Mouse (Mus musculus) forebrain, embryonic 10.5 days (tissue): ENCODE measurements around the gene Snrpa. TPM values are rescaled to one million over a fixed set of nuclear protein-coding genes. Genes with fewer than 3 reads are reported as not detected.

Experiments used
- DNase-seq: peaks from one replicate; pipeline ENCODE4 v3.0.0-alpha.2; 2017; ENCODE audit warnings: low spot score; ENCODE audit errors: extremely low spot score
- H3K27ac ChIP-seq: fragments of 300-500 bp; sonication (generic); 2 replicates; pipeline ENCODE4 v1.5.1; 2016; ENCODE audit warnings: mild to moderate bottlenecking
- H3K27me3 ChIP-seq: fragments of 300-500 bp; sonication (generic); 2 replicates; pipeline ENCODE4 v1.6.1; 2016; ENCODE audit warnings: mild to moderate bottlenecking; ENCODE audit not compliant: poor library complexity, severe bottlenecking
- H3K36me3 ChIP-seq: fragments of 300-500 bp; sonication (generic); replicated peaks from 2 replicates; pipeline ENCODE4 v1.6.1; 2016; ENCODE audit warnings: mild to moderate bottlenecking, moderate library complexity
- H3K4me1 ChIP-seq: fragments of 300-500 bp; sonication (generic); 2 replicates; pipeline ENCODE4 v1.6.1; 2016
- H3K4me3 ChIP-seq: fragments of 300-500 bp; sonication (generic); 2 replicates; pipeline ENCODE4 v1.5.1; 2016; ENCODE audit warnings: mild to moderate bottlenecking, moderate library complexity
- H3K9me3 ChIP-seq: fragments of 300-500 bp; sonication (generic); 2 replicates; pipeline ENCODE4 v1.6.1; 2016; ENCODE audit warnings: mild to moderate bottlenecking, moderate library complexity
- WGBS: fragments of 180-500 bp; shearing (Covaris S2); methylation state at CpG from one replicate; pipeline ENCODE4 v1.1.7; 2016; 5-methylcytosine and 5-hydroxymethylcytosine counted together
- polyA plus RNA-seq: library from polyadenylated mRNA; unstranded; fragments of >200 nt; fragmentation: Nextera tagmentation; extraction: Ambion mirVana; gene quantifications from 2 replicates; pipeline ENCODE4 v1.2.1, GENCODE M21; 2016

Snrpa gene
- polyA plus RNA-seq, 1 experiment from 2014 or later: 418 TPM

- H3K4me1 ChIP-seq: peaks cover 31% of the 10 kb centered on the region
- peak overlapping the region; percentile 84 for H3K4me3 ChIP-seq
- peaks cover 77% of the 10 kb centered on the region for H3K36me3 ChIP-seq
- H3K9me3 ChIP-seq: no peaks in the 10 kb centered on the region; the same call in 1 of the 2 replicates
- H3K27ac ChIP-seq: no peak overlapping the region
- 87% methylated on average over 4 of the region's 4 CpGs for WGBS
- DNase-seq: no peak
- H3K27me3 ChIP-seq: no peaks in the 10 kb centered on the region
These were observed 2.3 kb downstream of the Snrpa start for GRCm38 (mm10) chr7:27193731-27194130.

GRCm38 (mm10) chr7:27192434-27192833 is 3.6 kb downstream of the Snrpa start:
- Histone ChIP-seq H3K9me3 (no peaks in the 10 kb centered on the region; the same call in 1 of the 2 replicates), H3K4me3 (no peak overlapping the region), H3K36me3 (peaks cover 78% of the 10 kb centered on the region), H3K27me3 (no peaks in the 10 kb centered on the region), H3K27ac (no peak overlapping the region), H3K4me1 (peaks cover 31% of the 10 kb centered on the region)
- 94% methylated on average over 5 of the region's 5 CpGs for WGBS
- DNase-seq: no peak

GRCm38 (mm10) chr7:27189271-27189931 is 6.7 kb downstream of the Snrpa start:
- Histone ChIP-seq H3K27me3 (no peaks in the 10 kb centered on the region), H3K4me3 (no peak overlapping the region), H3K9me3 (peaks cover 4% of the 10 kb centered on the region; the same call in 1 of the 2 replicates), H3K4me1 (peaks cover 13% of the 10 kb centered on the region), H3K27ac (no peak overlapping the region), H3K36me3 (peaks cover 99% of the 10 kb centered on the region)
- 96% methylated on average over 10 of the region's 10 CpGs for WGBS
- DNase-seq: no peak

- Histone ChIP-seq H3K9me3 (peaks cover 4% of the 10 kb centered on the region; the same call in 1 of the 2 replicates), H3K27me3 (no peaks in the 10 kb centered on the region), H3K36me3 (peaks cover 82% of the 10 kb centered on the region), H3K4me1 (0 out of 2 replicates have a peak, but pooled peaks cover under 1% of the 10 kb centered on the region), H3K27ac (no peak overlapping the region), H3K4me3 (no peak overlapping the region)
- no peak for DNase-seq
- WGBS: 96% methylated on average over 5 of the region's 5 CpGs
These were observed 10.1 kb downstream of the Snrpa start for GRCm38 (mm10) chr7:27185986-27186385.

GRCm38 (mm10) chr7:27184964-27185363 is 11.1 kb downstream of the Snrpa start:
- DNase-seq: peak; percentile 59
- Histone ChIP-seq H3K4me1 (peaks cover 8% of the 10 kb centered on the region), H3K27me3 (no peaks in the 10 kb centered on the region), H3K27ac (no peak overlapping the region), H3K4me3 (no peak overlapping the region), H3K36me3 (peaks cover 72% of the 10 kb centered on the region), H3K9me3 (peaks cover 4% of the 10 kb centered on the region; the same call in 1 of the 2 replicates)
- 81% methylated on average over 3 of the region's 3 CpGs for WGBS

- H3K27ac ChIP-seq: no peak overlapping the region
- no peak overlapping the region for H3K4me3 ChIP-seq
- WGBS: 93% methylated on average over 1 of the region's 1 CpGs
- no peaks in the 10 kb centered on the region for H3K27me3 ChIP-seq
- DNase-seq: no peak
- peaks cover 4% of the 10 kb centered on the region; the same call in 1 of the 2 replicates for H3K9me3 ChIP-seq
- peaks cover 47% of the 10 kb centered on the region for H3K36me3 ChIP-seq
- H3K4me1 ChIP-seq: peaks cover 24% of the 10 kb centered on the region
These were observed 13.6 kb downstream of the Snrpa start for GRCm38 (mm10) chr7:27182498-27182897.

- Histone ChIP-seq H3K4me3 (peak within 1 kb of the TSS; percentile 62; the same call in 1 of the 2 replicates), H3K4me1 (peaks cover 24% of the 10 kb centered on the region), H3K27me3 (no peaks in the 10 kb centered on the region), H3K27ac (peak within 1 kb of the TSS; percentile 86; the same call in 1 of the 2 replicates), H3K36me3 (peaks cover 33% of the 10 kb centered on the region), H3K9me3 (peaks cover 4% of the 10 kb centered on the region; the same call in 1 of the 2 replicates)
- WGBS: 71% methylated on average over 14 of the region's 14 CpGs
- DNase-seq: no peak
These were observed 15.0 kb downstream of the Snrpa start, which contains the start of the genes Gm21983 and Mia for GRCm38 (mm10) chr7:27180837-27181695. Gene Gm21983, minus strand, starts transcription at chr7:27181086. Gene Mia, minus strand, starts transcription at chr7:27181157.

- H3K4me3 ChIP-seq: peak overlapping the region; percentile 62; the same call in 1 of the 2 replicates
- H3K27ac ChIP-seq: peak overlapping the region; percentile 86; the same call in 1 of the 2 replicates
- H3K9me3 ChIP-seq: peaks cover under 1% of the 10 kb centered on the region; the same call in 1 of the 2 replicates
- DNase-seq: no peak
- no peaks in the 10 kb centered on the region for H3K27me3 ChIP-seq
- H3K4me1 ChIP-seq: peaks cover 24% of the 10 kb centered on the region
- H3K36me3 ChIP-seq: peaks cover 32% of the 10 kb centered on the region
- WGBS: 89% methylated on average over 5 of the region's 5 CpGs
These were observed 16.0 kb downstream of the Snrpa start for GRCm38 (mm10) chr7:27180036-27180435.

GRCm38 (mm10) chr7:27179217-27179918 is 16.7 kb downstream of the Snrpa start:
- DNase-seq: no peak

GRCm38 (mm10) chr7:27178324-27179216 is 17.5 kb downstream of the Snrpa start, which contains the start of gene Rab4b:
Gene Rab4b, minus strand, starts transcription at chr7:27178896.
- H3K4me1 ChIP-seq: peaks cover 24% of the 10 kb centered on the region
- H3K27ac ChIP-seq: peak within 1 kb of the TSS; percentile 86
- H3K27me3 ChIP-seq: no peaks in the 10 kb centered on the region
- under 1% methylated on average over 53 of the region's 53 CpGs for WGBS
- peak; percentile 100 for DNase-seq
- H3K9me3 ChIP-seq: no peaks in the 10 kb centered on the region
- H3K36me3 ChIP-seq: peaks cover 33% of the 10 kb centered on the region
- peak within 1 kb of the TSS; percentile 62 for H3K4me3 ChIP-seq

More at GRCm38 (mm10) chr7:27179217-27179918, 16.7 kb downstream of the Snrpa start:
- H3K27ac ChIP-seq: peak overlapping the region; percentile 86
- H3K36me3 ChIP-seq: peaks cover 31% of the 10 kb centered on the region
- peak overlapping the region; percentile 62 for H3K4me3 ChIP-seq
- no peaks in the 10 kb centered on the region for H3K27me3 ChIP-seq
- 49% methylated on average over 16 of the region's 16 CpGs for WGBS
- H3K9me3 ChIP-seq: no peaks in the 10 kb centered on the region
- peaks cover 24% of the 10 kb centered on the region for H3K4me1 ChIP-seq

- Histone ChIP-seq H3K4me3 (peak overlapping the region; percentile 62), H3K4me1 (peaks cover 24% of the 10 kb centered on the region), H3K27me3 (no peaks in the 10 kb centered on the region), H3K27ac (peak overlapping the region; percentile 86), H3K36me3 (peaks cover 32% of the 10 kb centered on the region), H3K9me3 (no peaks in the 10 kb centered on the region)
- 23% methylated on average over 4 of the region's 4 CpGs for WGBS
- DNase-seq: no peak
These were observed 18.1 kb downstream of the Snrpa start for GRCm38 (mm10) chr7:27177942-27178323.
